Mouse (Mus musculus) heart, embryonic 14.5 days (tissue): ENCODE data around the gene Pbx1. TPM values are rescaled to one million over a fixed set of nuclear protein-coding genes. Genes with fewer than 3 reads are reported as not detected.

ENCODE experiments used
- ATAC-seq: fragments of 200-750 bp; cut with Nextera tagmentation; 2 replicates; pipeline ENCODE4 v1.8.0; 2017; ENCODE audit warnings: low read depth, moderate TSS enrichment; ENCODE audit not compliant: insufficient number of reproducible peaks, insufficient read depth, low FRiP score
- H3K27ac ChIP-seq, 2 experiments: fragments of 200-500 bp in 1 of 2; fragments of 300-500 bp in 1 of 2; sonication (generic) in 1 of 2; replicated peaks in 1 of 2; 2 replicates each; pipeline ENCODE4 v1.5.1; 2012 to 2014; ENCODE audit warnings: low read depth in 2 of 2, low read length in 2 of 2, control low read depth in 1 of 2, mild to moderate bottlenecking in 1 of 2, mixed read lengths in 1 of 2; ENCODE audit not compliant: control insufficient read depth in 1 of 2, insufficient read depth in 1 of 2
- H3K27me3 ChIP-seq: fragments of 300-500 bp; sonication (generic); 2 replicates; pipeline ENCODE4 v1.6.1; 2014; ENCODE audit warnings: mild to moderate bottlenecking, low read length, control low read depth; ENCODE audit not compliant: control insufficient read depth, insufficient read depth
- H3K36me3 ChIP-seq: fragments of 300-500 bp; sonication (generic); 2 replicates; pipeline ENCODE4 v1.6.1; 2014; ENCODE audit warnings: mild to moderate bottlenecking, control low read depth, low read length, mixed read lengths; ENCODE audit not compliant: control insufficient read depth, insufficient read depth
- H3K4me1 ChIP-seq, 2 experiments: fragments of 200-500 bp in 1 of 2; fragments of 300-500 bp in 1 of 2; sonication (generic) in 1 of 2; 2 replicates each; pipeline ENCODE4 v1.6.1; 2012 to 2014; ENCODE audit warnings: low read length in 2 of 2, control low read depth in 1 of 2, mixed read lengths in 1 of 2; ENCODE audit not compliant: control insufficient read depth in 2 of 2, insufficient read depth in 2 of 2
- H3K4me2 ChIP-seq: fragments of 300-500 bp; sonication (generic); 2 replicates; pipeline ENCODE4 v1.6.1; 2014; ENCODE audit warnings: mild to moderate bottlenecking, low read length
- H3K4me3 ChIP-seq, 2 experiments: fragments of 200-500 bp in 1 of 2; fragments of 300-500 bp in 1 of 2; sonication (generic) in 1 of 2; 2 replicates each; pipeline ENCODE4 v1.5.1; 2012 to 2014; ENCODE audit warnings: low read length in 2 of 2, mild to moderate bottlenecking in 2 of 2, control low read depth in 1 of 2, low read depth in 1 of 2, moderate library complexity in 1 of 2; ENCODE audit not compliant: control insufficient read depth in 1 of 2, insufficient read depth in 1 of 2
- H3K9ac ChIP-seq: fragments of 300-500 bp; sonication (generic); 2 replicates; pipeline ENCODE4 v1.6.1; 2014; ENCODE audit warnings: mild to moderate bottlenecking, low read length
- H3K9me3 ChIP-seq: fragments of 300-500 bp; sonication (generic); 2 replicates; pipeline ENCODE4 v1.6.1; 2016; ENCODE audit warnings: low read length, control low read depth; ENCODE audit not compliant: control insufficient read depth
- WGBS: fragments of 180-500 bp; shearing (Covaris S2); extraction: QIAGEN DNeasy Blood & Tissue Kit; methylation state at CpG from one replicate; pipeline ENCODE4 v1.1.7; 2014; 5-methylcytosine and 5-hydroxymethylcytosine counted together
- polyA plus RNA-seq: library from polyadenylated mRNA; unstranded; fragments of >200 nt; fragmentation: Nextera tagmentation; extraction: Ambion mirVana; gene quantifications from 2 replicates; pipeline ENCODE4 v1.2.1, GENCODE M21; 2014

Pbx1 gene
- polyA plus RNA-seq, 1 experiment from 2014 or later: 30.7 TPM

DNA sequence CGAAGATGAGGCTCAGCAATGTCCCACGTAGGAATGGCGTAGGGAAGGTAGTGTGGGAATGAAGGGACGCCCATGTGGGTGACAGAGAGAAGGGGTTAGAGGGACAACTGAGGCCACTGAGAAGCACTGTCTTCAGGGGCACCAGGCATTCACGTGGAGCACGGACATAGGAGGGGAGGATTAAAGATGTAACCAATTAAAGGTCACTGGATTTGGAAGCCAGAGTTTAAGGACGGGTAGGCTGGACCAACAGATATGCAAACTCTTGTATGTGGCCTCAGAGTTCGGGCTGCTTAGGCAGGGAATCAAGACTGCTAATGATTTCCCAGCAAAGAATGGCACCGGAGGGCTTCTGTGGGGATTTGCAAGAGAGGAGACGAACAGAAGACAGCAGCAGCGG, 252.4 kb downstream of the Pbx1 start:
- Histone ChIP-seq H3K36me3 (peaks cover 51% of the 10 kb centered on the region), H3K4me3 (no peak overlapping the region), H3K27ac (peak overlapping the region in 1 of 2 experiments; percentile 68; a peak in 2 of 4 replicates), H3K9ac (no peak overlapping the region), H3K4me1 (peaks cover 12 to 37% of the 10 kb centered on the region in 2 experiments), H3K27me3 (no peaks in the 10 kb centered on the region), H3K9me3 (no peaks in the 10 kb centered on the region), H3K4me2 (no peak overlapping the region)
- no peak for ATAC-seq
- 90% methylated on average over 11 of the region's 11 CpGs for WGBS

DNA sequence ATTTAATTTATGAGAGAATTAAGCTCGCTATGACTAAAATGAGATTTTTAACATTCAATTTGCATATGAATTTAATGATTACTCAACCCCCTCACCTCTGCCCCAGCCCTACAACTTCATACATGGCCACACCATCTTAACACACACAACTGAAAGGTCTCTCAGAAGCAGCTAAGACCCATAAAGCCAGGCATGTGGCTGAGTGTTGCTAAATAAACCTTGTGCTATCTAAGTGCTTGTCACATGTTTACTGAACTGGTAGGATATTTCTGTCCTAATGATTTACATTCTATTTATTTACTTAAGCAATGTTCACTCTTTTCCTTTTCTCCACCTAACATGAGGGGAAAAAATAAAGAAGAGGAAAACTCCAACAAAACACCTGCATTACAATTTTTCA, 253.5 kb downstream of the Pbx1 start:
- Histone ChIP-seq H3K36me3 (peaks cover 48% of the 10 kb centered on the region), H3K9me3 (no peaks in the 10 kb centered on the region), H3K27ac (peak overlapping the region in 1 of 2 experiments; percentile 47; a peak in 2 of 4 replicates), H3K9ac (no peak overlapping the region), H3K4me3 (no peak overlapping the region), H3K4me1 (peaks cover 12 to 37% of the 10 kb centered on the region in 2 experiments), H3K27me3 (no peaks in the 10 kb centered on the region), H3K4me2 (peak overlapping the region; percentile 7; the same call in 1 of the 2 replicates)
- WGBS: 90% methylated on average over 1 of the region's 1 CpGs
- ATAC-seq: no peak

DNA sequence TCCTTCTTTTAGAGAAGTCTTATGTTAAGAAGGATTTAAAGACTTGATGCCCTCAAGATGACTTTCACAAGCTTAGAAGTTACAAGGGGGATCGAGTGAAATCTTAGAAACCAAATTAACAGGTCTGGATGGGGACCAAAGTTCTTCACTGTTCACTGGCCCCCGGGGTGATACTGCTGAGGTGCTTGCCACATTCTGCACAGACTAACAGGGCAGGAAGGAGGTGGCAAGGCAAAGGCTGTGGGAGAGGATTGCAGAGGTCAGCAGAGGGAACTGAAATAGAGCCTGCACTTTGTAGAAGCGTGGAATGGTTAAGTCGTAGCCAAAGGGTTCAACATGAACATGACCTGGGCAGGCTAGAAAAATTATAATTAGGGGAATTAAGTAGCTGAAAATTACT, 256.5 kb downstream of the Pbx1 start:
- Histone ChIP-seq H3K4me1 (peaks cover 10 to 24% of the 10 kb centered on the region in 2 experiments), H3K4me2 (no peak overlapping the region), H3K4me3 (no peak overlapping the region), H3K27ac (no peak overlapping the region), H3K27me3 (no peaks in the 10 kb centered on the region), H3K9ac (no peak overlapping the region), H3K36me3 (peaks cover 30% of the 10 kb centered on the region), H3K9me3 (no peaks in the 10 kb centered on the region)
- ATAC-seq: no peak
- 88% methylated on average over 4 of the region's 4 CpGs for WGBS

DNA sequence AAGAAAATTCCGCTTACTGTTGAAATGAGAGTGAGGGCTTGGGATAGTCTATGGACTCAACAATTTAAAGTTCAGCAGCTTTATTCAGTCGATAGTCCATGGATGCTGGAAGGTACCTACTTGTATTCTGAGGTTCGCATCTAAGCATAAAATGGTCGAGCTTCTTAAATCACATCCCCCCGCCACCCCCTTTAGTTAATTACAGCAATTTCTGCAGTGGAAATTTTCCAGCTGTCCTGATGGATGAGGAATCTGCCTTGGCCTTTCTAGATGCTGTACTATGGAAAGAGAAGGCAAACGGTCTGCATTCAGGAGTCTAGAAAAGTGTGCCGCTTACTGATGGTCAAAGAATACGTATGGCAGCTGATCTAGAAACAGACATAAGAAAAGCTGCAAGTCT, 262.3 kb downstream of the Pbx1 start:
- H3K9ac ChIP-seq: no peak overlapping the region
- no peaks in the 10 kb centered on the region for H3K27me3 ChIP-seq
- H3K27ac ChIP-seq: no peak overlapping the region
- no peak overlapping the region for H3K4me3 ChIP-seq
- peaks cover 11% of the 10 kb centered on the region for H3K36me3 ChIP-seq
- H3K9me3 ChIP-seq: no peaks in the 10 kb centered on the region
- no peak overlapping the region for H3K4me2 ChIP-seq
- 89% methylated on average over 8 of the region's 8 CpGs for WGBS
- peaks cover 2 to 17% of the 10 kb centered on the region in 2 experiments; a peak in 3 of 4 replicates for H3K4me1 ChIP-seq
- ATAC-seq: no peak

DNA sequence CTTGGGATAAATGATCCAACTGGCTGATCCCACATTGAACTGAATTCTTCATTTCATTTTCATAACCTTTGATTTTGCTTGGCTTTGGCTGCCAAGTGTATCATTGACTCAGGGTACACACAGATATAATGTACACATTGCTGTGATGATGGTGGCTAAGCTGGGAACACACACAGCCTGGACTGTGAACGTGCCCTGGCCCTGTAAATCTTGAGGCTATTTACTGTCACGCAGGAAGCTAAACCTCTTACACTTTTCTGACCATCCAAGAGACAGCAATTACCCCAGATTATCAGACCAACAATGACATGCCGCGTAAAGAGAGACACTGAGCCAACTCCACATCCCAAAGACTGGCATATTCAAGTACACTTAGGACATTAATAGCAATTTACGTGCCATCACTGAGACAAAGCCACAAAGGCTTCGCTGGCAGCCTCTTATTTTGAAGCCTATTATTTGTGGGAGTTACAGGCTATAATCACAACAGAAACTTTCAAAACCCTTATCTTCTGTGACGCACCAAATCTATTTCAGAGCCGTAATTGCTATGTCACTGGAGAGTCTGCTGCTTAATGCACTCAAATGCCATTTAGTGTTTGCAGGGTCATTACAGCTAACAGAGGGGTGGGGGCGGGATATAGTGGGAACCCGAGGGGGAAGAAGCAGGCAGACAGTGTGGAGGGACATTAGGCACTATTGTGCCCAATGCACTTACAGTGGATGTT, 262.9 kb downstream of the Pbx1 start:
- 62% methylated on average over 10 of the region's 10 CpGs for WGBS
- no peak overlapping the region for H3K27ac ChIP-seq
- ATAC-seq: no peak
- no peaks in the 10 kb centered on the region for H3K9me3 ChIP-seq
- peaks cover 7 to 21% of the 10 kb centered on the region in 2 experiments for H3K4me1 ChIP-seq
- H3K9ac ChIP-seq: no peak overlapping the region
- H3K4me3 ChIP-seq: no peak overlapping the region
- no peaks in the 10 kb centered on the region for H3K27me3 ChIP-seq
- no peak overlapping the region for H3K4me2 ChIP-seq
- H3K36me3 ChIP-seq: peaks cover 10% of the 10 kb centered on the region

DNA sequence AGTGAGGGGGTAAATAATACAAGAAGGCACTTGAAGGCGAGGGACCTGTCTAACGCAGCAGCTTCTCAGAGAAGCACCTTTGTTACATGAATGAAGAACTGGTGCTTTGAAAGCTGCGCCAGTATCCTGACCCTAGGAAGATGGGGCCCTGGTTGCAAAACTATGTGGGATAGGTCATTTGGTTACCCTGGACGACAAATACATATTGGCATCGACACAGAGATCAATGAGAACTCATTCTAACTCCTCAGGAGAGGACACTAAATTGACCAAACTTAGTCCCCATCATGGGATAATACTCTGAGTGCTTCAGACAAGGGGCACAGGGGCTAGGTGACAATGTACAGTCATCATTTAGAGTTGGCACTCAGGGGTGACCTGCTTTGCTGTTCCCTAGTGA, 264.3 kb downstream of the Pbx1 start:
- H3K27me3 ChIP-seq: no peaks in the 10 kb centered on the region
- no peak overlapping the region for H3K4me3 ChIP-seq
- peaks cover 7 to 21% of the 10 kb centered on the region in 2 experiments for H3K4me1 ChIP-seq
- H3K27ac ChIP-seq: no peak overlapping the region
- H3K4me2 ChIP-seq: no peak overlapping the region
- H3K36me3 ChIP-seq: no peaks in the 10 kb centered on the region
- H3K9ac ChIP-seq: no peak overlapping the region
- H3K9me3 ChIP-seq: no peaks in the 10 kb centered on the region
- 92% methylated on average over 5 of the region's 5 CpGs for WGBS
- no peak for ATAC-seq

DNA sequence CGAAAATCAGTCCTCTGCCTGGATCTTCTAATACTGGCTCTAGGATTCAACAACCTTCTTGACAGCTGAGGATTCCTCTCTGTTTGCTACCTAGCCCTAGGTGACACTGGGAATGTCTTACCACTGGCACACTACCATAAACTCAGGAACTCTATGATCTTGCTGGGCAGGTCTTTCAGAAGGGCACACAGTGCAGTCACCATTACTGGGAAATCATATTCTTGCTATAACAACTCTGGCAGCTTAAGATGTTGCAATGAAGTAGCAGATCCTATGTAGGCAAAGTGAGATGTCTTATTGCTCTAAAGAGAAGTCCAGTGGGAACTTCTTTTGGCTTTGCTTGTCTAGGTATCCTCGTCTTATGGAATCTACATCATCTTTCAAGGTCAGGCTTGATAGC, 265.2 kb downstream of the Pbx1 start:
- H3K9ac ChIP-seq: no peak overlapping the region
- H3K4me2 ChIP-seq: no peak overlapping the region
- no peak overlapping the region for H3K4me3 ChIP-seq
- 94% methylated on average over 2 of the region's 2 CpGs for WGBS
- no peaks in the 10 kb centered on the region for H3K36me3 ChIP-seq
- H3K4me1 ChIP-seq: peaks cover 7 to 21% of the 10 kb centered on the region in 2 experiments
- H3K27me3 ChIP-seq: no peaks in the 10 kb centered on the region
- H3K9me3 ChIP-seq: no peaks in the 10 kb centered on the region
- H3K27ac ChIP-seq: no peak overlapping the region
- no peak for ATAC-seq

DNA sequence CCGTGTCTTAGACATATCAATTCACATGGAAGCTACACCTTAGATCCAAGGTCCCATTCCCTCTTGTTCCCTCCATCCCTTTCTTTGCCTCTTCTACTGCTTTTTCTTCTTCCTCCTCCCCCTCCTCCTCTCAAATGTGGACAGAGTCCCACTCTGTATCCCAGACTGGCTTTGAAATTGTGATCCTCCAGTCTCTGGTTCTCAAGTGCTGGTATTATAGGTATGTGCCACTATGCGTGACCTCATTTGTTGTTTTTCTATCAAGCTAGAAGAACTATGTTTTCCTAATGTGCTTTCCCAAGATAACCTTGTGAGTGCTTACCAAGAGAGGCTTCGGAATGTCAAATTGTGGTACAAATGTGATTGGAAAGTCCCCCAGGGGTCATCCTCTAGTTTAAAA, 267.1 kb downstream of the Pbx1 start:
- no peak overlapping the region for H3K9ac ChIP-seq
- ATAC-seq: peak; percentile 35; the same call in 1 of the 2 replicates
- no peaks in the 10 kb centered on the region for H3K27me3 ChIP-seq
- H3K4me2 ChIP-seq: no peak overlapping the region
- no peaks in the 10 kb centered on the region for H3K36me3 ChIP-seq
- no peak overlapping the region for H3K4me3 ChIP-seq
- 32% methylated on average over 3 of the region's 3 CpGs for WGBS
- peak overlapping the region in 1 of 2 experiments; percentile 33; a peak in 2 of 4 replicates for H3K27ac ChIP-seq
- peaks cover 7 to 21% of the 10 kb centered on the region in 2 experiments for H3K4me1 ChIP-seq
- no peaks in the 10 kb centered on the region for H3K9me3 ChIP-seq
